Mouse (Mus musculus): ENCODE measurements around the gene Gm17018.

- TF ChIP-seq CTCF (IDR thresholded peaks at IDR 0.05; ENCODE audit: low read depth) (no peak), EP300 (optimal IDR thresholded peaks at IDR 0.05) (no peak)
These were observed 36.0 kb downstream of the Gm17018 start for GRCm38 (mm10) chr19:45596434-45596833.

All from stomach, postnatal 0 days (tissue).